Mouse (Mus musculus): ENCODE data around the gene Atp6v1f.

Gene Atp6v1f

GRCm38 (mm10) chr6:29467583-29468354 lies at the start of gene Atp6v1f:
Gene Atp6v1f (plus strand): TSS chr6:29467718.
- peak; percentile 97 for DNase-seq (ENCODE audit: low read depth)

- no peak for DNase-seq (ENCODE audit: low read depth)
These were observed 46.9 kb upstream of the Atp6v1f start for GRCm38 (mm10) chr6:29420596-29420995.

GRCm38 (mm10) chr6:29425118-29425517 lies 42.4 kb upstream of the Atp6v1f start:
- DNase-seq (ENCODE audit: low read depth), result no peak

GRCm38 (mm10) chr6:29426331-29426730 lies 41.2 kb upstream of the Atp6v1f start:
- DNase-seq (ENCODE audit: low read depth), result no peak

- DNase-seq (ENCODE audit: low read depth), result no peak
These were observed 39.3 kb upstream of the Atp6v1f start for GRCm38 (mm10) chr6:29428171-29428570.

GRCm38 (mm10) chr6:29430681-29431420 lies 36.7 kb upstream of the Atp6v1f start:
- DNase-seq (ENCODE audit: low read depth), result no peak

GRCm38 (mm10) chr6:29431473-29431872 lies 36.0 kb upstream of the Atp6v1f start:
- no peak for DNase-seq (ENCODE audit: low read depth)

- DNase-seq (ENCODE audit: low read depth), result no peak
These were observed 35.4 kb upstream of the Atp6v1f start for GRCm38 (mm10) chr6:29432156-29432555.

- DNase-seq (ENCODE audit: low read depth), result no peak
These were observed 34.9 kb upstream of the Atp6v1f start for GRCm38 (mm10) chr6:29432676-29433037.

GRCm38 (mm10) chr6:29433038-29433803 lies 34.3 kb upstream of the Atp6v1f start, which contains the start of gene Flnc:
Gene Flnc (plus strand): TSS chr6:29433256.
- peak; percentile 28 for DNase-seq (ENCODE audit: low read depth)

- no peak for DNase-seq (ENCODE audit: low read depth)
These were observed 33.4 kb upstream of the Atp6v1f start for GRCm38 (mm10) chr6:29433804-29434795.

- DNase-seq (ENCODE audit: low read depth), result no peak
These were observed 32.4 kb upstream of the Atp6v1f start for GRCm38 (mm10) chr6:29434911-29435691.

- no peak for DNase-seq (ENCODE audit: low read depth)
These were observed 31.5 kb upstream of the Atp6v1f start for GRCm38 (mm10) chr6:29435940-29436451.

- DNase-seq (ENCODE audit: low read depth), result no peak
These were observed 31.0 kb upstream of the Atp6v1f start for GRCm38 (mm10) chr6:29436461-29436934.

GRCm38 (mm10) chr6:29439251-29439650 lies 28.3 kb upstream of the Atp6v1f start:
- no peak for DNase-seq (ENCODE audit: low read depth)

- no peak for DNase-seq (ENCODE audit: low read depth)
These were observed 27.7 kb upstream of the Atp6v1f start for GRCm38 (mm10) chr6:29439789-29440188.

- peak; percentile 55 for DNase-seq (ENCODE audit: low read depth)
These were observed 22.7 kb upstream of the Atp6v1f start for GRCm38 (mm10) chr6:29444773-29445172.

- DNase-seq (ENCODE audit: low read depth), result no peak
These were observed 22.2 kb upstream of the Atp6v1f start for GRCm38 (mm10) chr6:29445354-29445753.

GRCm38 (mm10) chr6:29449858-29450257 lies 17.7 kb upstream of the Atp6v1f start:
- no peak for DNase-seq (ENCODE audit: low read depth)

GRCm38 (mm10) chr6:29450667-29451066 lies 16.9 kb upstream of the Atp6v1f start:
- DNase-seq (ENCODE audit: low read depth), result no peak

Measured in naive thymus-derived CD4-positive, alpha-beta T cell, adult 2 months (primary cell).